Mouse (Mus musculus) heart, adult 18-20 months (tissue): ENCODE data around the gene Ssr2. TPM values are rescaled to one million over a fixed set of nuclear protein-coding genes. Genes with fewer than 3 reads are reported as not detected.
A peak's percentile ranks its signal among the peaks of the same experiment; 100 is the strongest.

Experiments
- DNase-seq, 2 experiments: peaks; one replicate each; pipeline ENCODE4 v3.0.0; 2021 to 2022; ENCODE audit warnings: mixed read lengths in 1 of 2
- long read RNA-seq, 2 experiments: library from polyadenylated mRNA; stranded (forward); transcript quantifications; one replicate each; pipeline ENCODE4 v2.0.0; 2021
- total RNA-seq, 2 experiments: library from RNA; stranded (reverse); gene quantifications; 2 replicates each; pipeline ENCODE4 v1.2.3; 2021

Gene Ssr2
- 10 to 100 TPM; 60.8 to 65.5 TPM for total RNA-seq
- long read RNA-seq, experiment 1, transcript Ssr2-207 (6 exons, 1,059 nt), result major isoform, 45 of 54 reads
- long read RNA-seq, experiment 1, transcript Ssr2-201 (5 exons, 1,189 nt), result minor isoform, 7 of 54 reads
- long read RNA-seq, experiment 1, partial matches to known transcripts, result 1 of 54 reads
- long read RNA-seq, experiment 1, other reads (novel, unspliced or antisense), result 1 of 54 reads
- long read RNA-seq, experiment 2, transcript Ssr2-207 (6 exons, 1,059 nt), result major isoform, 37 of 41 reads
- long read RNA-seq, experiment 2, partial matches to known transcripts, result 2 of 41 reads
- long read RNA-seq, experiment 2, other reads (novel, unspliced or antisense), result 1 of 41 reads

DNA sequence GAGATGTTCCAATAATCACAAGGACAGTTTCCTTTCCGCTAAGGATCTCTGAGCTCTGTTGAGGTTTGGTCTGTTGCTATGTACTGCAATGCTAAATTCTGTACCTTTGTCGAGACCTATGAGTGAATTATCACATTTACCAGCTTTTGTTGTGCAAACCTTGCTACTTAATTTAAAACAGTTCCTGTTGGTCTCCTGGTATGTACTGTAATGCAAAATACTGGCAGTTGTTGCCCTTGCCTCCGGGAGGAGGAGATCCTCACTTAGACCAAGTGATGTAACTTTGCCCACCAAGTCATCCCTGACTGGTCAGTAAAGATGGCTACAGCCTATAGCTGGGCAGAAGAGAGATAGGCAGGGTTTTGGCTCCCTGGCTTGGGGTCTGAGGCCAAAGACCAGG is at the start of gene Ssr2:
Gene Ssr2 (plus strand): TSS at position 337 of the 400 bp plus-strand sequence.
- DNase-seq, result no peak

DNA sequence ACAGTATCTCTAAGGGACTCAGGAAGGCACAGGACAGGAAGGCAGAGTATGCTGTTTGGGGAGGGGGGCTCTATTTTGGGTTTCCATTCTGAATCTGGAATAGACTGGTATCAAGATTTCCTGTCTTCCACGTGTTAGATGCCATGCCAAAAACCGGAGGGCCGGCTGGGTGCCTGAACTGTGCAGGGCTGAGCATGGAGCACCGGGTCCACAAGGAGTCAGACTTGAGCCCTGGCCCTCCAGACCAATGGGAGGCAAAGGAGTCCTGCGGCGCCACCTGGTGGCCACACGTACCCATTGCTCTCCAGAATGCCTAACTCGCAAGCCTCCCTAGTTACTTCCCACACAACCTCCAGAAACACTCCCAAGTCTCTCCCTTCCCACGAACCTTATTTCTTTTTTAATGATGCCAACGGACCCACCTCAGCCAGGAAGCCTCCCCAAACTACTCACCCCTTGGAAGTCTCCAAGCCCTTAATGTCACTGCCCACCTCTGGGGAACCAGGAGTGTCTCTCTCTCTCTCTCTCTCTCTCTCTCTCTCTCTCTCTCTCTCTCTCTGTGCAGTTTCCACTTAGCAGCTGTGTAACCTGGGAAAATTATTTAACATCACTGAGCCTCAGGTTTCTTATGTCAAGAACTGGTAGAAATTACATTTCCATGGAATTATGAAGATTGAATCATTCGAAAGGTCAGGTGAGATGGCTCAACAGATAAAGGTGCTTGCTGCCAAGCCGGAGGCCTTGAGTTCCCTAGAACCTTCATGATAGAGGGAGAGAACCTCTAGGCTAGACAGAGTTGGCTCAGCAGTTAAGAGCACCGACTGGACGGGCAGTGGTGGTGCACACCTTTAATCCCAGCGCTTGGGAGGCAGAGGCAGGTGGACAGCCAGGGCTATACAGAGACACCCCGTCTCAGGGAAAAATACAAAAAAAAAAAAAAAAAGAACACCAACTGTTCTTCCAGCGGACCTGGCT is 49.2 kb upstream of the Ssr2 start:
- DNase-seq, result peak; percentile 88 to 89

DNA sequence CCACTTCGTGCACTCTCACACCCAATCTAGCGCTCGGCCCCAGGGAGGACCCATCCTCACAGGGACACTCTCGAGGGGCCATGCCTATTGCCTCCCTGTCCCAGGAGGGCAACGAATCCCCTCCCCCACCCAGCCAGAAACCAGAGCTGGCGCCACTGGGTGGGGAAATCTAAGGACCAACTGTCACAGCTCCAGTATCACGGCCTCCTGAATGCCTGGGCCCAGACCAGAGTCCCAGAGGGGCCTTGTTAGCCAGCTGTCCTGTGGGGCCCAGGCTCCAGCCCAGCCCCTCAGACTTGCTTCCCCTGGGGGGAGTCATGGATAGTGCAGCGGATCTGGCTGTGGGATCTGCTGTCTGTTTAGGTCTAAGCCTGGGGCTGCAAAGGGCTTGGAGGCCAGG is 48.1 kb upstream of the Ssr2 start:
- DNase-seq, result no peak

DNA sequence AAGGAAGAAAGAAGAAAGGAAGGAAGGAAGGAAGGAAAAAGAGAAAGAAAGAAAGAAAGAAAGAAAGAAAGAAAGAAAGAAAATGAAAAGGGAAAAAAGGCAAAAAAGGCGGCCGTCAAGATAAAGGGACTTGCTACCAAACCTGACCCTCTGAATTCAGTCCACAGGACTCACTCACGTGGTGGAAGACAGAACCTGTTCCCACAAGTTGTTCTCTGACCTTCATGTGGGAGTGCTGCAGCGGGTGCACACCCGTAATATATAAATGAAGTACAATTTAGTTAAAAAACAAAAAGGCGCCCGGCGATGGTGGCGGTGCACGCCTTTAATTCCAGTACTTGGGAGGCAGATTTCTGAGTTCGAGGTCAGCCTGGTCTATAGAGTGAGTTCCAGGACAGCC is 47.0 kb upstream of the Ssr2 start:
- DNase-seq, result no peak

DNA sequence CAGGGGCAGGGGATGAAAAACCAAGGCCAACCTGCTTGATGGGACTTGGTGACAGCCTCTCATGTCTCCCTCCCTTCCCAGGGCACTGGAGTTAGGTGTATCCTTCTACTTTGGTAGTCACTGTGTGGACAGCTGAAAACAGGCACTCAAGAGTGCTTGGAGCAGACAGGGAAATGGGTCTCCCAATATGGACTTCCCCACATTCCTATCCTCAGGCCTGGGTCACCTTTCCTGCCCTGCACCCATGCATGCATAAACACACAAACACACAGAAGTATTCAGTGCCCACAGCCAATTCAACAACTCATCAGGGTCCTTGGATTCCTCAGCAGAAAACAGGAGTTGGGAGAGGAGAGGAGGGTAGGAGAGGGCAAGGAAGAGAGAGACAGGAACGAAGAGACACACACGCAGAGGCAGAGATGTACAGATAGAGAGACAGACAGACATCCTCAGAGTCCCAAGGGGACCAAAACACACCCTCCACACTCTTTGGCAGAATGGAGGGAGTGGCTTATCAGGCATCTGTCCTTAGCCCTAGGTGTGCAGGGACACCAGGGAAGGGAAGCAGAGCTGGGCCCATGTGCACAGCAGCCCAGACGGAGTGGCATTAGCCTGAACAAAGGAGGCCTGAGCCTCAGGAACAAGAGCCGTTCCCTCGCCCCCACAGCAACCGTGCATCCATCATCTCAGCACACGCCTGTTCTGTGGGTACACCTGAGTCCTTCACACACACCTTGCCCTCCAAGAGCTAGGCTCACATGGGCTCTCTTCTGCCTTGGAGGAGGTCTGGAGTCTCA is 46.3 kb upstream of the Ssr2 start:
- DNase-seq, result no peak

DNA sequence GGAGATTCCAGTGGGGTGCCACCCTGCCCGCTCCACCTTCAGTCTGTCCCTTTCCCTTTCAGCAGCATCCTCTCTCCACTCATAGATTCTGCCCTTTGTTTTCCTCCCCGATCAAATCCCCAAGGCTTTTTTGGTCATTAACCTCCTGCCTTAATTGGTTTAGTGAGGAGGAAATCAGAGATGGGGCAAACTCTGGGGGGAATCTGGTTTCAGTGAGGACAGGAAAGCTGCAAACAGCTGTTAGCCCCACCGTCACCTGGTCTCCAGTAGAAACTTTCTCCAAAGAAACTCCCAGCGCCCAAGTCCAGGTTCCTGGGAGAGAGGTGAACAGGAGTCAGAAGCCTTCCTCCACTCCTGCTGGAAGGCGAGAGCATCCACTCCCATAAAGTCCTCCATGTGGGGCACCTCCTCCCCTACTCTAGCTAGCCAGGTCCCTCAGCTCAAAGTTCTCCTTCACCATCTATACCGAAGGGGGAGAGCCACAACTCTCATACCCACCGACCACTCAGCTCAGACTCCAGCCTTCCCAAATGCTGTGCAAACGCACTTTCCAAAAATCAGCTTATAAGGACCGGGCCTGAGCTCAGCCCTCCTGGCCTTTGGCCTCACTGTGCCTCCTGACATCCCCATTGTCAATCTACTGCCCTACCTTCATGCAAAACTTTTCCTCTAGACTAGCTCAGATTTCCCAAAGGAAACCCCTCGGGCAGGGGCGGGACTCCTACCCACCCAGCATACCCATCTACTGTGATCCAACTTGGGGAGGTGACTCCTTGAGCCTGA is 45.4 kb upstream of the Ssr2 start:
- DNase-seq, result no peak

DNA sequence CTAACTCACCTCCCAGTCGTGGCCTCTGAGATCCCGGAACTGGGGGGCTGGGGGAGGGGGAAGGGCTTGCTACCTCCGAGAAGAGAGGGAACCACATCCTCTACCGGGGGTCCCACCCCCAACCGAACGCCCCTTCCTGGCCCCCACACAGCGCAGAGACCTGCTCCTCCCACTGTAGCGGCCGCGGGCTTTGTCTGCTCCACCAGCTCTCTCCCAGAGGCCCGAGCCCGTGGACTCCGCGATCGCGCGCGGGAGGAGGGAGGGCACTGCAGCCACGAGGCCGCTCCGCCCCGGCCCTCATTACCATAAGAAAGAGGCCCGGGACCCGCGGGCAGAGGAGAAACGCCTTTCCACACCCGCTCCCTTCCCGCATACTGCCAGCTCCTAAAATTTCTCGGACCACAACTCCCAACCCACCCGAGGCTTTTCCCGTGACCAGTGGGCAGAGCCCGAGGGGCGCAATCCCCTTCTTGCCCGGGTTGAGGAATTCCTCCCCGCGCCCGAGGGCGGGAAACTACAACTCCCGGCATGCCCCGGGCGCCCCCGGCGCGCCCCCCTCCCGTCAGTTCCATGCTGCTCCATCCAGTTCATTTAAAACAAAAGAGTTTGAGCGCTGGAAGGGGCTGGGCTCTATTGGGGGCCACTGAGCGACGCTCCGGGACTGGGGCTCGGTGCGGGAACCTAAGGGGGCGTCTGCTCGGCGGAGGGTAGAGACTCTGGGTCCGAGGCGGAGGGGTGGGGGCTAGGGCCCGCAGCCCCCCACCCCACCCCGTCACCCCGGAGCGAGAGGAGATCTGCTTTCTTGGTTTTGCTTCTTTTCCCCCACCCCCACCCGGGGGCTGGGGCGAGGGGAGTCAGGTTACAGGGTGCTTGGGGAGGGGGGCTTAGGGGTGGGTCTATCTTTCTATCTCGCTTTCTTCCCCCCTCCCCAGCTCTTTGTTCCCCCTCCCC is 44.1 kb upstream of the Ssr2 start:
- DNase-seq, result peak; percentile 88 to 92

DNA sequence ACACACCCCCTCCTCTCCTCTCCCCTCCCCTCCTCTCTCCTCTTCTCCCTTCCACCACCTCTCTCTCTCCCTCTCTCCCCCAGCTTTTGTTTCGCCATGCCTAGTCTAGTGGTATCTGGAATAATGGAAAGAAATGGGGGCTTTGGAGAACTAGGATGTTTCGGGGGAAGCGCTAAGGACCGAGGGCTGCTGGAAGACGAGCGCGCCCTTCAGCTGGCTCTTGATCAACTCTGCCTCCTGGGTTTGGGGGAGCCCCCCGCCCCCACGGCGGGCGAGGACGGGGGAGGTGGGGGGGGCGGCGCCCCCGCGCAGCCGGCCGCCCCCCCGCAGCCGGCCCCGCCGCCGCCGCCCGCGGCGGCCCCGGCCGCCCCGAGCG is 43.4 kb upstream of the Ssr2 start, which contains the start of gene Mex3a:
Gene Mex3a (plus strand): TSS at position 97 of the 376 bp plus-strand sequence.
- DNase-seq, result no peak

DNA sequence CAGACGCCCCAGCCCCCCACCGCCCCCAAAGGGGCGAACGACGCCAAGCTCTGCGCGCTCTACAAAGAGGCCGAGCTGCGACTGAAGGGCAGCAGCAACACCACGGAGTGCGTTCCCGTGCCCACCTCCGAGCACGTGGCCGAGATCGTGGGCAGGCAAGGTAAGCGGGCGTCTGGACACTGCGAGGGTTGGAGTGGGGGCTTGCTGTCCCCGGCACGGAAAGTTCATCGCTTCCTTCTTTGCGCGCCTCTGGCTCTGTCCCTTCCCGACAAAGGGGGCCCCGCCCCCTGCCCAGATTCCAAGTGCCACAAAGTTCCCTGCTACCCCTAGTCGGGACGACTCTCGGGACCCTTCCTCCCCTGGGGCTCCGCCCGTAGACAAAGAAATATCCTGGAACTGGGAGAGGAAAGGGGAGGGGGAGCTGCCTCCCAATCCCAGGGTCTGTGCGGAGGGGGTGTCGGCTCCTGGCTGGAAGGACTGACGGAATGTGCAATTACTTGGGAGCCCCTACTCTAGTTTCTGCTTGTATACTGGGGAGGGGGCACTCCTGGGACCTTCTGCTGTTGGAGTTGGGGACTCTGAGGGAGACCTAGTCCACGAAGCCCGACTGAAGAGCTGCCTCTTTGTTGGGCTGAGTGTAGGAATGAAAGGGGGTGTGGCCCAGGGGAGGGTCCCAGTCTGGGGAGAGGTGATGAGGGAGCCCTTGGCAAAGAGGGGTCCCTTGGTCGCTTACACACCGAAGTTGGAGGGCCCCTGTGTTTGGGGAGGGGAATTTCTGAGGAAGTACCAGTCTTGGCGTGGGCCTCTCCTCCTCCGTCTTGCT is 42.8 kb upstream of the Ssr2 start:
- no peak for DNase-seq

DNA sequence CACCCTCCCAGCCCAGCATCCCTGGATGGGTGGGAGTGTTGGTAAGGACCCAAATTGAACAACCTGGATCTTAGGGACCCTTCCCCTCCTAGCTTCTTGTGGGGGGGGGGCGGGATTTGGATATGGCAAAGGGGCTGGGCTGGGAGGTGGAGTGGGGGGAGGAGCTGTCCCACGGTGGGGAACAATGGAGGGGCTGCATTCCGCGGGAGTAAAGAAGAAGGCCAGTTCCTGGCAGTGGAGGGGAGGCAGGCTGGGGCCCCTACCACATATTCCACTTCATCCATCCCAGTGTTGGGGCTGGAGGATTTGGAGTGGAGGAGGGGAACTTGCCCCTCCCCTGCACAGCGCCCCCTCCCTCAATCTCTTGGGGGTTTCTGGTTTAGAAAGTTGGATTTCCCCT is 42.0 kb upstream of the Ssr2 start:
- no peak for DNase-seq

DNA sequence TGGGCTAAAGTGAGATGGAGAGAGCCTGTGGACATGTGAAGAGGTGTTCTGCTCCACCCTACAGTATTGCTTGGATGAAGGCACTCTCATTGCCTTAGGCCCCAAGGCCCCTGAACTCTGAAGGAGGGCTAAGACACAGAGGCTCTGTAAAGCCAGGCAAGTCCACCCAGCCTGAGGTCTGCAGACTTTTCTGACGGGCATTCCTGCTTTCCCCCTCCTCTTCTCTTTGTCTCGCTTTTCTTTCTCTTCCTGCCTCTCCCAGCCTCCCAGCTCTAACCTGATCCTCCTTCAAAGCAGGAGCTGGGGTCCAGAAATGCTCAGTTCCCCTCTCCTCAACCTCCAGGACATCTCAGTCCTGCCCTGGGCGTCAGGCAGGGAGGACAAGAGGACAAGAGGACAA is 40.7 kb upstream of the Ssr2 start:
- DNase-seq, result no peak

DNA sequence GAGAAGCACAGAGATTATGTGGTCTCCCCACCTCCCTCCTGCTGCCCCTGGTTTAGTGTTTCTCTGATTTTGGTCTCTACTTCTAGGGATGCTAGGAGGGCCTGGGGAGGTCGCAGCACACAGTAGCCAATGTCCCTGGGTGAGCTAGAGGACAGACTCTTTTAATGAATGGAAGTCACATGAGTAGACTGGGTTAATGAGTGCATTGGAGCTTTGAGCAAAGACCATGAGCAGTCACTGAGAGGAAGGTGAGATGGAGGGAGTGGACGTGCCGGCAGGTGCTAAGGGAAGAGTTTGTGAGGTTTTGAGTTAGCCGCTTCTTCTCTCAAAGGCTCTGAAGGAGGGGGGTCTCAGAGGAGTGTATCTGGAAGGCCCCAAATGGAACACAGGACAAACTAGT is 40.1 kb upstream of the Ssr2 start:
- DNase-seq, result no peak

DNA sequence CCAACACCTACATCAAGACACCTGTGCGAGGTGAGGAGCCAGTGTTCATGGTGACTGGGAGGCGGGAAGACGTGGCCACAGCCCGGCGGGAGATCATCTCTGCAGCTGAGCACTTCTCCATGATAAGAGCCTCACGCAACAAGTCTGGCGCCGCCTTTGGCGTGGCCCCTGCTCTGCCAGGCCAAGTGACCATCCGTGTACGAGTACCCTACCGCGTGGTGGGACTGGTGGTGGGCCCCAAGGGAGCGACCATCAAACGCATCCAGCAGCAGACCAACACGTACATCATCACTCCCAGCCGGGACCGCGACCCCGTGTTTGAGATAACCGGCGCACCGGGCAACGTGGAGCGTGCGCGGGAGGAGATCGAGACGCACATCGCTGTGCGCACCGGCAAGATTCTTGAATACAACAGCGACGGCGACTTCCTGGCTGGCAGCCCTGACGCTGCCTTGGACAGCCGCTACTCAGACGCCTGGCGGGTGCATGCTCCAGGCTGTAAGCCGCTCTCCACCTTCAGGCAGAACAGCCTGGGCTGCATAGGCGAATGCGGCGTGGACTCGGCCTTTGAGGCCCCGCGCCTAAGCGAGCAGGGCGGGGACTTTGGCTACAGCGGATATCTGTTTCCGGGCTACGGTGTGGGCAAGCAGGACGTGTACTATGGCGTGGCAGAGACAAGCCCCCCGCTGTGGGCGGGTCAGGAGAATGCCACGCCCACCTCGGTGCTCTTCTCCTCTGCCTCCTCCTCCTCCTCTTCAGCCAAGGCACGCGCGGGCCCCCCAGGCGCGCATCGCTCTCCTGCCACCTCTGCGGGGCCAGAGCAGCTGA is 39.4 kb upstream of the Ssr2 start:
- peak; percentile 85 to 91 for DNase-seq

DNA sequence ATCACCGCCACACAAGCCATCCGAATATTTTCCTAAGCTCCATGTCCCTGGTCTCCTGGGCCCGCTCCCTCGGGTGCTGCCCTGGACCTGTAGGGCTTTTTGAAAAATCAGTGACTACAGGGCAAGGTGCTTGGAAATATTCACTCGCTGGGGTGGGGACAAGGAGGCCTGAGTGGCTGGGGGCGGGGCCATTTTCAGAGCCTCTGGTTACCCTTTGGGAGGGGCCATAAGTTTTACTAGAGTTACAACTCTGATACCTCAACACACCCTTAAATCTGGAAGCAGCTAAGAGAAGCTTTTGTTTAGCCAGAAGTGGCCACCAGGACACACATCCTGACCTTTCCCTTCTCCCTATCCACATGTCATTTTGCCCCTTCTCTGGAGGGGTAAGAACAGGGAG is 38.5 kb upstream of the Ssr2 start:
- DNase-seq, result no peak

DNA sequence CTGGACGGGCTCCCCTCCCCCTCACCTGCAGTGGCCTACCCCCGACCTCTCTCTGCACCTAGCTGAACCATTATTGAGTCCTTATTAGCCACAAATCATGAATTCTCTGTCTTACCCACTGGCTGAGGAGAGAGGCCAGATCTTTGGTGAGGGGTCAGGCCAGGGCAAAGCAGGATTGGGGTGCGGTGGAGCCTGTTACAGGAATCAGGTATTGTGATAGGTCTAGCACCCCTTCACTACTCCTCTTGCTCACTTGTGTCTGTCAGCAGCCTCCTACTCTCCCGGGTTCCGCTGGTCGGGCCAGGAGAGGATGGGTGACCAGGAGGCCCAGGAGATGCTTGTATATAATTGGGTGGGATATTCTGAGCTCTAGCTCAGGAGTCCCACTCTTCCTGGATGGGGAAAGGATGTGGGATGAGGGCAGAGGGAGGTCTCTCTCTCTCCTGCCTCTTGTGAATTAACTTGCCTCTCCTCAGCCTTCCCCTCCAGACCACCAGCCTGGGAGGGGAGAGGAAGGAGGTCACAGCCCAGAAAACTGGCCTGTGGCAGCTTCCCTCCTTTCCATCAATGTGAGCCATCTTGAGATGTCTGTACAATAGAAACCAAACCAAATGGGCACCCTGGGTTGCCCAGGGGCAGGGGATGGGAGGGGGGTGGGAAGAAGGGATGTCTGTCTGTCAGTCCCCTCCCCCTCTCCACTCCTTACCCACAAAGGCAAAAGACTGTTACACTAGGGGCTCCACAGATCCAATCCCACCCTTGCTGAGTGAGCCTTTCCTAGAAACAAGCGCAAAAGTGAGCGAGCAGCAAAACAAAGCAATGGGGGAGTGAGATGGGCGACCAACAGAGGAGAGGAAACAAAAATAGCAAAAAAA is 37.2 kb upstream of the Ssr2 start:
- no peak for DNase-seq

DNA sequence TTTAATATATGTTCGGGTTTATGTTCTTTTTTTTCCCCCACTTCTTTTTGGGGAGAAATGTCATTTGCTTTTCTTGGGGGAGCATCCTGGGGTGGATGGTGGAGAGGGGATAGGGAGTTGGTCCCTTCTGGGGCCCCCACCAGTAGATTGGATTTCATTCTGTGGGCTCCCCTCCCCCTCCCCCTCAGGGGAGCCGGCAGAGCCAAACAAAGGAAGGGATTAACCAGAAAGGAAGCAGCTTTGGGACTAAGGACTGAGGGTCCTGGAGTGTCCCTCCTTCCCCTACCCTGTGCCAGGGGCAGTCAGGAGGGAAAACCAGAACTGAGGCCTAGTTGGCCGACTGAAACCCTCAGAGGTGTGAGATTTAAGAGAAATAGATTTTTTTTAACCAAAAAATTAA is 36.3 kb upstream of the Ssr2 start:
- no peak for DNase-seq

DNA sequence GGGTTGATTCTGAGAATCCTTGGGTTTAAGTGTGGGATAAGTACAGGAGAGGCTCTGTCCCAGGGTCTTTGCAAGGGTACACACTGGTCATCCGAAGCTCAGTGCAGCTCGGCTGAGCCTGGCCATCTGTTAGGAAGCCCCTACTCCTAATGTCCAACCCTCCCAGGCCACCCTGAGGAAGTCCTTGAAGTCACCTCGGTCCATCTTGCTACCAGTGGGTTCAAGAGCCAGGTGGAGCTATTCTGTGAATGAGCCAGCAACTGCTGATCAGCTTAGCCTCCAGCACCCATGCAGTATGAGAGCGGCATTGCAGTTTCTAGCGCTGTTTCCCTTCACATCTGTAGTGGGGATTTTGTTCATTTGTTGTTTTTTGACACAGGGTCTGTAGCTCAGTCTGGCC is 35.6 kb upstream of the Ssr2 start:
- no peak for DNase-seq
